Mouse (Mus musculus) cerebellum, postnatal 25 days (tissue): ENCODE measurements at regions not wholly inside any gene's neighbourhood (a gene's known extent, or its start where the extent isn't known, plus 50 kb on each side); places are given as distances from the start of the nearest gene placed in this dataset.
"Not testable (repeated sequence)": the region's sequence is repeated elsewhere in the genome, so short reads cannot be mapped to it uniquely, and the experiment has no call there.

ENCODE experiments used
- DNase-seq, 2 experiments: peaks; one replicate each; pipeline ENCODE4 v3.0.0; 2021; ENCODE audit warnings: mixed read lengths in 2 of 2

- not testable (repeated sequence) for DNase-seq
Observed at GRCm38 (mm10) chr11:12913401-12913800, 448.6 kb upstream of the Cobl start.

- DNase-seq: no peak
Observed at GRCm38 (mm10) chr11:12873712-12874111, 409.0 kb upstream of the Cobl start.

- no peak for DNase-seq
Observed at GRCm38 (mm10) chr11:12872802-12873201, 408.0 kb upstream of the Cobl start.

DNA sequence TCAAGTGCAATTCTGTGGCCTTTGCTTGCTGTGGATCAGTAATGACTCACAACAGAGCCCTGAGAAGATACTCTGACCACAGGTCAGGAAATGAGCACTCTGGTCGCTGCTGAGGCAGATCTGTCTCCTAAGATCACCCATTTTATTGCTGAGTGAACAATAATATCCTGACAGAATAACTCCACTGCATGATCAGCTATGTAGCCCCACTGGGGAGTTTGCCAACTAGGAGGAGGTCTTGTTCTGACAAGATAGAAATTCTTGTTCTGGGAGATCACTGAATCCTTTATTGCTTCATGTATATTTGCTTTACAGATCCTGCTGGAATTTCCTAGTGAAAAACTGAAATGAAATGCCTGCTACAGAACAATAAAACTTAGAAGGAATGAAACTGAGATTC, 407.6 kb upstream of the Cobl start:
- no peak for DNase-seq

- DNase-seq: no peak
Observed at GRCm38 (mm10) chr11:12867541-12867940, 402.8 kb upstream of the Cobl start.

DNA sequence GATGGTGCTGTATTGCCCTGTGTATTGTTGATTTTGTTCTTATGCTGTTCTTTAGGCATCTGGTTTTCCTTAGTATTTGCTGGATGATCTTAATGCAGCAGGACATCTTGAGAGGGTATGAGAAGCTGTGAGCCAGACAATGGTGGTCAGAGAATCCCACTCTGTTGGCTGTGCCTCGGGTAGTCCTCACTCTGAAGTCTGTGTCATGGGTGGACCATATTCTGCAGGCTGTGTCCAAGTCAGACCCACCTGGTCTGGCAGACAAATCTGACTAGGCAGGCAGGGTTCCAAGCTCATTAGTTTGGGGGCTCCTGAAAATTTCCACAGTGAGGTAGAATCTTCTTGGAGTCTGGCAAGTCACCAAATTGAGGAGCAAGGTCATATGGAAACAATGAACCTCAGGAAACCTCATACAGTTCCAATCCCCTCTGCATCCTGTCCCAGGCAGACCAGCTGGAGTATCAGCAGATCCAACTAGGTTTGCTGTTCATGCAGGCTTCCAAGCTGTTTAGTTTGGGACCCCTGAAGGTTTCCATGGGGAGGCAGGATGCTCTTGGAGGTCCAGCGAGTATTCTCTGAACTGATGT, 400.4 kb upstream of the Cobl start:
- peak in 1 of 2 experiments; percentile 1 for DNase-seq

DNA sequence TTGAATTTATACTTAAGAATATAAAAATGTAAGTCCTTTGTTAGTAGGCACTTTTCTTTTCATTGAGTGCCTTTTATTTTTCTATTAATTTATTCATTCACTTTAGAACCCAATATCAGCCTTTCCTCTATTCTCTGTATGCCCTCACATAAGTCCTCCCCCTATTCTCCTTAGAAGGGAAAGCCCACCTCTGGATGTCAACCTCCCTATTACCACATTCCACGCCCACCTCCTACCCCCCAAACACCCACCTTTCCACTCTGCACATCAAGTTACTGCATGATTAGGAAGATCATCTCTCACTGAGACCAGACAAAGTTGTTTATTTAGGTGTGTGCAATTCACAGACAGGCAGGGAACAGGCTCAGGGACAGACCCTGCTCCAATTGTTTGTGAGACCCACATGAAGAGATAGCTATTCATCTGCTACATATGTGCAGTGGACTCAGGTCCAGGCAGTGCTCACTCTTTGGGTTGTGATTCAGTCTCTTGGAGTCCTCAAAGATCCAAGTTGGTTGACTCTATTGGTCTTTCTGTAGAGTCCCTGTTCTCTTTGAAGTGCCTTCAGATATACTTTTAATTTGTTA, 394.7 kb upstream of the Cobl start:
- no peak for DNase-seq

DNA sequence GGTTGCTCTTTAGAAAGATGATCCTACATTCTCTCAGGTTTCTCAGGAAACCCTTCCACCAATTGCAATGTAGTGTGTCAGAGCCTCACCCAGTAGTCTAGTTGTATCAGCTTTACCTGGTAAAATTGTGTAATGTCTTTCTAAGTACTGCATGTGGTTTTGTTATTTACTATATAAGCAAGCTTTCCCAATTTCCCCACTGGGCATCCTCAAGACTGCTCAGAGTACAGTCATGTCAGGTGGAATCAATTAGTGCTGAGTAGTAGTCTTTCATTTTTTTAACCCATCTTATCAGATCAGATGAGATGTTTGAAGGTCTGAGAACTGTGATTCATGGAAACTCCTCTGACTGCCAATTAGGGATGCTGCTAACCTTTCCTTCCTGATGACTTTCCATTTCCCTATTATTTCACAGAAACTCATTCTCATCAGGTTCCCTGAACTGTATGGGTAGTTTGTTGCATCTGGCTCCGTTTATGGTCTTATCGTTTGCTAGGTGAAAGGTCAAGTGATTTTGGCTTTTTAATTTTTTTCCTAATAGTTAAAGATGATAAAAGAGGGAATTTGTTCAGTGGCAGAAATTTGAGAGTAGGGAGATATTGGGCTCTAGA, 393.6 kb upstream of the Cobl start:
- no peak for DNase-seq

DNA sequence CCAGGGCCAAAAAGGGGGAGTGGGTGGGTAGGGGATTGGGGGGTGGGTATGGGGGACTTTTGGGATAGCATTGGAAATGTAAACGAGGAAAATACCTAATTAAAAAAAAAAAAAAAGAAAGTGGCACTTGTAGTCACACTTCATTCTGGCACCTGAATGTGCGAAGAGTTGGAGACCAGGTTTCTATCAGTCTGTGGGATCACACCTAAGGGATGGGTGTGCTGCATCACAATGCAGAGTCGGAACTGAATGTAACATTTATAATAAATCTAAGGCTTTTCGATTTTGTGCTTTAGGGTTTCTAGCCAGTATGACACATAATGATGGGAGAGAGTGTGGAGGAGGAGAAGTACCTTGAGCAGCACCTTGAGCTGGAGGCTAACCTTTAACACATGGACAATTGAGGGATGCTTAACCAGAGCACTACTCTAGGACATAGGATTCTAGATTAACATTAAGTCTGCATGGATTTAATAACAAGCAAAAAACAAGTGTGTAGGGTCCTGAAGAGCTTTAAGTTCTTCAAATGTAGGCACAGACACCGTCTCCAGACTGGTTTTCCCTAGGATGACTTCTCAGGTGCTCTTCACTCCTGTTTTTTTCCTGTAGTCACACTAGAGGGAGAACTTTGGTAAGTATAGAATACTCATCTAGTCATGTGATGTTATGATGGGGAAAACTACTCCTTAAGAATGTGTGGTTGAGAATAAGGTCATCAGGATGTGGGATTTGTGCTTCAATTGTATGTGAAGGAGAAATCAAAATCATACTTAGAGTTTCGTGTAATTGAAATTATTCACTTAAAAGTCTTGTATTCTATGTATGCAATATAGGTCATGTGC, 392.8 kb upstream of the Cobl start:
- DNase-seq: no peak

DNA sequence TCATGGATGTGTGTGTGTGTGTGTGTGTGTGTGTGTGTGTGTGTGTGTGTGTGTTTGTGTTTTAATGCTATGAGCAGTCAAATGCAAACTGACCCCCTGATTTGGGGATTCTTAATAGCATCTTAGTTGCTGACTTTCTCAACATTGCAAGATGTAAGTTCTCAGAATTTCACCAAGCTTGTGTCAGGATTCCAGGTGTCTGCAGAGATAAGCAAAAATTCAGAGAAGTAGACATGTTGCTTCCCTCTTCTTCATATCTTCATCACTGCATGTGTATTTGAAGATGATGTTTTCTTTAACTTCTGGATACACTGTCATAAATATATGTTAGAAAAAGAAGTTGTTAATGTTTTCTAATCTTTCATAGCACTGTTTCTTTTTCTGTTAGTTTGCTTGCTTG, 383.0 kb upstream of the Cobl start:
- DNase-seq: no peak

GRCm38 (mm10) chr11:12843631-12844423, 379.1 kb upstream of the Cobl start:
- DNase-seq: no peak

DNA sequence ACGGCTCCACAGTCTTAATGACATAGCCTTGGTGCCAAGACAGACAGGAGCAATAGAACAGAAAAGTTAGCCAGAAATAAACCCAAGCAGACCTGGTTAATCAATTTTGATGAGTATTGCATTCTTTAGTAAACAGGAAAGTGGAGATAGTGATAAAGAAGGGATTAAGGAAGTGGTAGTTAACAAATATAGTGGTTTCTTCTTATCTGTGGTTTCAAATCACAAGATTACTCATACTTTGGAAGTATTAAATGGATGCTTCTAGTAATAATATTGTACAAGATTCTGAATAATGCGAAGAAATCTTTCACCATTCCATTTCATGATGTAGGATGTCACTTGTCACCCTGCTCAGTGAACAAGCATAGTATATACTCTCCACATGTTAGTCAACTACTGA, 376.6 kb upstream of the Cobl start:
- no peak for DNase-seq

GRCm38 (mm10) chr11:12837920-12838319, 373.2 kb upstream of the Cobl start:
- DNase-seq: no peak

- DNase-seq: no peak
Observed at GRCm38 (mm10) chr11:12837387-12837786, 372.6 kb upstream of the Cobl start.

- DNase-seq: no peak
Observed at GRCm38 (mm10) chr11:12836387-12836786, 371.6 kb upstream of the Cobl start.

GRCm38 (mm10) chr11:12812021-12812420, 347.3 kb upstream of the Cobl start:
- no peak for DNase-seq

GRCm38 (mm10) chr11:12810949-12811881, 346.5 kb upstream of the Cobl start:
- DNase-seq: peak; percentile 22 to 52
